In the genomic region with DNA sequence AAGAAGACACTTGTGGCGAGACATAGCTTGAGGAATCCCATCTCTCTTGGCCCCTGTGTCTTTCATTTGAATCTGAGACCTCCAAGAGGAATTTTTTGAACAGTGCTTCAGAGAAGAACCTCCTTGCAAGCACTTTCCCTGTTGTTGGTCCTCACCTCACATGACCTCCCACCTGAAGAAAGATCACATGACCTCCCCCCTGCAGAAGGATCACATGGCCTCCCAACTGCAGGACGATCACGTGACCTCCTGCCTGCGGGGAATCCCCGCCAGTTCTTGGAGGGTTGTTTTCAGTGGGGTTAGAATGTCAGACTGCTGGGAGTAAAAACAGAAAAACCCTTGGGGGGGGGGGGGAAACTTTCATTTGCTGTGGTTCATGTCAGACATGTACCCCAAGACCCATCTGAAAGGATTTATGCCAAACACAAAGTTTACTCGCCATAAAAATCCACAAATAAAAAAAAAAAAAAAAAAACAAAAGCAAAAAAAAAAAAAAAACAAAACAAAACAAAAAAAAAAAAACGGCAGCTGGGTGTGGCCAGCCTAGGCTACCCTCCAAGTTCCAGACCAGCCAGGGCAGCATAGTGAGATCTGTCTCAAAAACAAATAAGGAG, we compare ENCODE assay signal across 9 mouse cellular contexts.
A peak's percentile ranks its signal among the peaks of the same experiment; 100 is the strongest.
DNase-seq lines count a peak whose midpoint lies in the region; ATAC-seq and TF ChIP-seq lines count a peak whose summit lies in the region.
"Had no signal": no experiment of that assay in that cellular context is flagged by ENCODE, and none has a peak within 500 bp of the region (broad histone marks: within the 10 kb centered on the region; RNA-seq: fewer than 3 reads in every experiment).

No protein-coding gene starts in this region.

- H3K4me3 ChIP-seq in hindbrain, embryonic 11.5 days (ENCODE audit: low read depth, low read length): no peak overlapping the region
- no peak overlapping the region for H3K4me3 ChIP-seq in lung, embryonic 14.5 days (ENCODE audit: low read depth, low read length)
- H3K4me3 ChIP-seq: embryonic facial prominence, embryonic 15.5 days had no signal

- H3K9ac ChIP-seq in hindbrain, embryonic 11.5 days (ENCODE audit: low read depth, low read length): no peak overlapping the region
- no peak overlapping the region for H3K9ac ChIP-seq in lung, embryonic 14.5 days
- H3K9ac ChIP-seq: embryonic facial prominence, embryonic 15.5 days; liver, embryonic 14.5 days had no signal

- H3K9me3 ChIP-seq in hindbrain, embryonic 11.5 days (ENCODE audit: control insufficient read depth, low read length): no peaks in the 10 kb centered on the region
- H3K9me3 ChIP-seq in lung, embryonic 14.5 days (ENCODE audit: low read depth, low read length): no peaks in the 10 kb centered on the region
- H3K9me3 ChIP-seq: embryonic facial prominence, embryonic 15.5 days had no signal

- DNase-seq in 3T3-L1 (ENCODE audit: low read depth, low spot score) (peak; percentile 37), MN1 (ENCODE audit: low spot score) (no peak)
- DNase-seq in CD4-positive helper T cell, adult 2 months (ENCODE audit: low read depth, low spot score): peak; percentile 42
- DNase-seq in hindbrain, embryonic 11.5 days (ENCODE audit: low spot score): peak; percentile 72
- DNase-seq in lung, embryonic 14.5 days: peak; percentile 34
- peak; percentile 46 for DNase-seq in thymus, postnatal 14 days
- DNase-seq in right cerebral cortex, postnatal 4 days: no peak

- TF ChIP-seq CTCF in lung, embryonic 14.5 days (IDR thresholded peaks at IDR 0.05; ENCODE audit: low read depth): no peak

- no peaks in the 10 kb centered on the region for H3K27me3 ChIP-seq in hindbrain, embryonic 11.5 days (ENCODE audit: control insufficient read depth, insufficient read depth, low read length)
- H3K27me3 ChIP-seq in lung, embryonic 14.5 days (ENCODE audit: insufficient read depth, low read length): no peaks in the 10 kb centered on the region
- H3K27me3 ChIP-seq: embryonic facial prominence, embryonic 15.5 days had no signal

- H3K4me1 ChIP-seq in hindbrain, embryonic 11.5 days (replicated peaks; ENCODE audit: control insufficient read depth, insufficient read depth, low read length): peaks cover 2% of the 10 kb centered on the region; the same call in 1 of the 2 replicates
- no peaks in the 10 kb centered on the region for H3K4me1 ChIP-seq in lung, embryonic 14.5 days (ENCODE audit: insufficient read depth)

- WGBS in hindbrain, embryonic 11.5 days: 23% methylated on average over 7 of the region's 7 CpGs
- 26% methylated on average over 7 of the region's 7 CpGs for WGBS in lung, embryonic 14.5 days

- H3K27ac ChIP-seq in hindbrain, embryonic 11.5 days (ENCODE audit: low read depth, low read length): no peak overlapping the region
- H3K27ac ChIP-seq in lung, embryonic 14.5 days (ENCODE audit: low read depth): no peak overlapping the region
- H3K27ac ChIP-seq: embryonic facial prominence, embryonic 15.5 days; liver, embryonic 14.5 days had no signal

- no peak for ATAC-seq in hindbrain, embryonic 11.5 days (ENCODE audit: low FRiP score)
- ATAC-seq in lung, embryonic 14.5 days (ENCODE audit: insufficient read depth): no peak

- H3K4me2 ChIP-seq in hindbrain, embryonic 11.5 days (replicated peaks; ENCODE audit: low read depth, low read length): no peak overlapping the region
- H3K4me2 ChIP-seq in lung, embryonic 14.5 days: no peak overlapping the region
- H3K4me2 ChIP-seq: embryonic facial prominence, embryonic 15.5 days had no signal

- no peaks in the 10 kb centered on the region for H3K36me3 ChIP-seq in hindbrain, embryonic 11.5 days (ENCODE audit: control insufficient read depth, insufficient read depth, low read length)
- H3K36me3 ChIP-seq in lung, embryonic 14.5 days (ENCODE audit: insufficient read depth): no peaks in the 10 kb centered on the region
- H3K36me3 ChIP-seq: embryonic facial prominence, embryonic 15.5 days had no signal

Comparison
In these comparisons a context has a peak if more than half of its experiments do, and no peak if none do; other contexts are left out.
1. DNase-seq: peak in 3T3-L1 (single experiment), CD4-positive helper T cell, adult 2 months (single experiment), hindbrain, embryonic 11.5 days (single experiment), lung, embryonic 14.5 days (single experiment) and thymus, postnatal 14 days (single experiment); none in MN1 (single experiment) and right cerebral cortex, postnatal 4 days (single experiment).